Comparison of ENCODE assay signal across 14 mouse cellular contexts in the genomic region with DNA sequence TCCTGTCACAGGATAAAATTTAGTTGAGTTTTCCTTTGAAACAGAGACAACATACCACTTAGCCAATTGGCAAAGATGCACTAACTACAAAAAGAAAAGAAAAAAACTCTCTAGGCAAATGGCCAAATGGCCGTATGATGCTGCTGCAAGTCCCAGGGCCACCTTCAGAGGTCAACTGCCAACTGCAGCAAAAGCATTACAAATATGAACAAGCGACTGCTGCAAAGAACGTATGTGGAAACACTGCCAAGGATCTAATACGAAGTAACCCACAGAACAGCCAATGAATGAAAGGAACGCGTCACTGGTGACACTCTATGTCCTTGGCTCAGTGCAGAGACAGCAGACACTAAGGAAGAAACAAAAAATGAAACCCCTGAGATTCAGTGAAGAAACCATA.
A peak's percentile ranks its signal among the peaks of the same experiment; 100 is the strongest.
DNase-seq lines count a peak whose midpoint lies in the region; ATAC-seq and TF ChIP-seq lines count a peak whose summit lies in the region.
"Had no signal": no experiment of that assay in that cellular context is flagged by ENCODE, and none has a peak within 500 bp of the region (broad histone marks: within the 10 kb centered on the region; RNA-seq: fewer than 3 reads in every experiment).

No protein-coding gene starts in this region.

- peak; percentile 60; the same call in 1 of the 2 replicates for ATAC-seq in hindbrain, postnatal 0 days
- no peak for ATAC-seq in hindbrain, embryonic 11.5 days (ENCODE audit: low FRiP score)
- peak; percentile 65; the same call in 1 of the 2 replicates for ATAC-seq in lung, embryonic 15.5 days (ENCODE audit: borderline replicate concordance, extremely low read depth, low FRiP score, low TSS enrichment)

- TF ChIP-seq CTCF in hindbrain, postnatal 0 days (IDR thresholded peaks at IDR 0.05; ENCODE audit: low read depth), result no peak
- no peak for TF ChIP-seq CTCF in lung, adult 2 months (IDR thresholded peaks at IDR 0.05; ENCODE audit: insufficient read depth, low read length)

- peak; percentile 56 for DNase-seq in adrenal gland, adult 8-10 months
- no peak for DNase-seq in adrenal gland, postnatal 4 days (ENCODE audit: low spot score in 2 of 2)
- peak; percentile 44 for DNase-seq in hindbrain, postnatal 0 days (ENCODE audit: low spot score)
- DNase-seq in hindbrain, embryonic 11.5 days (ENCODE audit: low spot score), result no peak
- DNase-seq in lung, adult 2 months, result no peak
- DNase-seq in skeletal muscle tissue, adult 2 months (ENCODE audit: low read depth, low spot score), result peak; percentile 48
- DNase-seq in ovary, postnatal 10 days (ENCODE audit: low spot score), result no peak
- DNase-seq: cerebellum, adult 18-20 months; layer of hippocampus, postnatal 36 days had no signal

- no peaks in the 10 kb centered on the region for H3K27me3 ChIP-seq in hindbrain, postnatal 0 days (ENCODE audit: insufficient read depth, low read length)
- H3K27me3 ChIP-seq in hindbrain, embryonic 11.5 days (ENCODE audit: control insufficient read depth, insufficient read depth, low read length), result no peaks in the 10 kb centered on the region
- H3K27me3 ChIP-seq in lung, embryonic 15.5 days, result no peaks in the 10 kb centered on the region
- H3K27me3 ChIP-seq: embryonic facial prominence, embryonic 13.5 days; limb, embryonic 12.5 days; neural tube, embryonic 13.5 days had no signal

- peaks cover 6% of the 10 kb centered on the region; the same call in 1 of the 2 replicates for H3K4me1 ChIP-seq in hindbrain, postnatal 0 days (ENCODE audit: insufficient read depth, low read length)
- H3K4me1 ChIP-seq in hindbrain, embryonic 11.5 days (replicated peaks; ENCODE audit: control insufficient read depth, insufficient read depth, low read length), result 0 out of 2 replicates have a peak, but pooled peaks cover 2% of the 10 kb centered on the region
- H3K4me1 ChIP-seq in lung, embryonic 15.5 days, result peaks cover 65% of the 10 kb centered on the region
- H3K4me1 ChIP-seq in lung, adult 2 months (ENCODE audit: control insufficient read depth, insufficient read depth, low read length), result peaks cover 27% of the 10 kb centered on the region

- H3K4me2 ChIP-seq in hindbrain, postnatal 0 days (ENCODE audit: low read depth, low read length), result 0 out of 2 replicates have a peak overlapping the region, but pooled peaks have one; percentile 0
- H3K4me2 ChIP-seq in hindbrain, embryonic 11.5 days (replicated peaks; ENCODE audit: low read depth, low read length), result no peak overlapping the region
- H3K4me2 ChIP-seq in lung, embryonic 15.5 days, result no peak overlapping the region
- H3K4me2 ChIP-seq: embryonic facial prominence, embryonic 13.5 days; limb, embryonic 12.5 days; neural tube, embryonic 13.5 days had no signal

- 29% methylated on average over 6 of the region's 6 CpGs for WGBS in hindbrain, postnatal 0 days
- WGBS in hindbrain, embryonic 11.5 days, result 89% methylated on average over 6 of the region's 6 CpGs
- WGBS in lung, embryonic 15.5 days, result 42% methylated on average over 6 of the region's 6 CpGs
- WGBS in lung, adult 2 months, result 48% methylated on average over 6 of the region's 6 CpGs

- no peaks in the 10 kb centered on the region for H3K9me3 ChIP-seq in hindbrain, postnatal 0 days (ENCODE audit: low read length)
- H3K9me3 ChIP-seq in hindbrain, embryonic 11.5 days (ENCODE audit: control insufficient read depth, low read length), result no peaks in the 10 kb centered on the region
- H3K9me3 ChIP-seq in lung, embryonic 15.5 days, result no peaks in the 10 kb centered on the region
- H3K9me3 ChIP-seq: embryonic facial prominence, embryonic 13.5 days; forebrain, embryonic 10.5 days; limb, embryonic 12.5 days; neural tube, embryonic 13.5 days had no signal

- no peak overlapping the region for H3K27ac ChIP-seq in hindbrain, postnatal 0 days
- no peak overlapping the region for H3K27ac ChIP-seq in hindbrain, embryonic 11.5 days (ENCODE audit: low read depth, low read length)
- peak overlapping the region; percentile 45; the same call in 1 of the 2 replicates for H3K27ac ChIP-seq in lung, embryonic 15.5 days
- H3K27ac ChIP-seq: embryonic facial prominence, embryonic 13.5 days; forebrain, embryonic 10.5 days; limb, embryonic 12.5 days; neural tube, embryonic 13.5 days had no signal

- no peak for TF ChIP-seq POLR2A in lung, adult 2 months (IDR thresholded peaks at IDR 0.05; ENCODE audit: borderline replicate concordance, extremely low read depth, low read depth, low read length)

- no peaks in the 10 kb centered on the region for H3K36me3 ChIP-seq in hindbrain, postnatal 0 days (ENCODE audit: insufficient read depth, low read length)
- H3K36me3 ChIP-seq in hindbrain, embryonic 11.5 days (ENCODE audit: control insufficient read depth, insufficient read depth, low read length), result no peaks in the 10 kb centered on the region
- no peaks in the 10 kb centered on the region for H3K36me3 ChIP-seq in lung, embryonic 15.5 days
- H3K36me3 ChIP-seq: embryonic facial prominence, embryonic 13.5 days; forebrain, embryonic 10.5 days; limb, embryonic 12.5 days; neural tube, embryonic 13.5 days had no signal

- H3K9ac ChIP-seq in hindbrain, postnatal 0 days (replicated peaks; ENCODE audit: low read length), result no peak overlapping the region
- H3K9ac ChIP-seq in hindbrain, embryonic 11.5 days (ENCODE audit: low read depth, low read length), result no peak overlapping the region
- H3K9ac ChIP-seq in lung, embryonic 15.5 days, result no peak overlapping the region
- H3K9ac ChIP-seq: embryonic facial prominence, embryonic 13.5 days; limb, embryonic 12.5 days; neural tube, embryonic 13.5 days had no signal

- H3K4me3 ChIP-seq in hindbrain, postnatal 0 days (ENCODE audit: low read length), result no peak overlapping the region
- no peak overlapping the region for H3K4me3 ChIP-seq in hindbrain, embryonic 11.5 days (ENCODE audit: low read depth, low read length)
- H3K4me3 ChIP-seq in lung, embryonic 15.5 days, result no peak overlapping the region
- H3K4me3 ChIP-seq in lung, adult 2 months (replicated peaks; ENCODE audit: extremely low read depth, low read depth, low read length), result no peak overlapping the region
- H3K4me3 ChIP-seq: embryonic facial prominence, embryonic 13.5 days; forebrain, embryonic 10.5 days; limb, embryonic 12.5 days; neural tube, embryonic 13.5 days had no signal

Comparison
In these comparisons a context has a peak if more than half of its experiments do, and no peak if none do; other contexts are left out.
1. DNase-seq: peak in adrenal gland, adult 8-10 months (single experiment), hindbrain, postnatal 0 days (single experiment) and skeletal muscle tissue, adult 2 months (single experiment); none in adrenal gland, postnatal 4 days (0 of 2), hindbrain, embryonic 11.5 days (single experiment), lung, adult 2 months (single experiment) and ovary, postnatal 10 days (single experiment).